Mouse (Mus musculus) 416B (cell line): ENCODE results near the gene Usp25.

Experiments used
- DNase-seq: peaks from one replicate; pipeline ENCODE4 v3.0.0; 2011; ENCODE audit warnings: low read depth

The Usp25 gene

DNA sequence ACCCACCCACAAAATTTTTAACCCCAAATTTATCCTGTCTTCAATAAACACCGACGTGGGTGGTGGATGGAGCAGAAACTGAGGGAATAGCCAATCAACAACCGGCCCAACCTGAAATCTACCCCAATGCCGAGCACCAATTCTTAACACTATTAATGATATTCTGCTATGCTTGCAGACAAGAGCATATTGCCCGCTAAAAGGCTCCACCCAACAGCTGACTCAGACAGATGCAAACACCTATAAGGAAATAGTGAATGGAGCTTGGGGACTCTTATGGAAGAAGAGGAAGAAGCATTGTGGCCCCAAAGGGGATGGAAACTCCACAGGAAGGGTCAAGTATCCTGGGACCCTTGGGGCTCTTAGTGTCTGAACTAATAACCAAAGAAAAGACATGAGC is 133.3 kb downstream of the Usp25 start:
- DNase-seq = no peak

DNA sequence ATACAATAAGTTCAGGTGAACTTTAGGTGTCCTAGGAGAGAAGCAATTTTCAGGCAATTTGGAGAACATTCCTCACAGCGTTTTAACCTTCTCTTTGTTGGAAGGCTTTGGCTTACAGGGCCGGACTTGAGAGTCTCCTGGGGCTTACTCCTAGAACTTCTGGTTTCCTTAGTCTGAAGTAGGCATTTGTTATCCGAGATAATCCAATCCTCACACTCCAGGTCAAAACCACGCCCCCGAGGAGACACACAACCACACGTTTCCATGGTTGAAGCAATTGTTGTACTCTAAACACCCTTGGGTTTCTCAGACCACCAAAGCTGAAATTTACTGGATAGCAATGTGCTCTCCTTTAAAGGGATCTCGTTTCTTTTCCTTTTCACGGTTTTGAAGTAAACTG is 136.8 kb downstream of the Usp25 start:
- DNase-seq = no peak

DNA sequence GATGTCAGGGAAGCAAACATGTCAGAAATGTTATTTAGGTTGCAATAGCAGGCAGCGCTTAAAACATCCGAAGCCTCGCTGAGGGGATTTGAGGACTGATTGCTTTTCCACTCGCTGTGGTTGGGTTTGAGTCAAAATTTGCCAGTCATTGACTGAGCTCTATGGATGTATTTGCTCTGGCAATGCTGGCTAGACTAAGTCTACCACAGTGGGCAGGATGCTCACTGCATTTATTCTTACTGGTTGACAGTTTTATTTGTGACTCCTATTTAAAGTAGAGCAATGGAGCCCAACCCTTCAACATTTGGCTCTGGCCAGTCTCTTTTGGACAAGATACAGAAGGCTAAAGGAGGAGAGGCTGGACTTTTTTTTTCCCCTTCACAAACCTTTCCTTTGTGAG is 137.4 kb downstream of the Usp25 start:
- DNase-seq = no peak

DNA sequence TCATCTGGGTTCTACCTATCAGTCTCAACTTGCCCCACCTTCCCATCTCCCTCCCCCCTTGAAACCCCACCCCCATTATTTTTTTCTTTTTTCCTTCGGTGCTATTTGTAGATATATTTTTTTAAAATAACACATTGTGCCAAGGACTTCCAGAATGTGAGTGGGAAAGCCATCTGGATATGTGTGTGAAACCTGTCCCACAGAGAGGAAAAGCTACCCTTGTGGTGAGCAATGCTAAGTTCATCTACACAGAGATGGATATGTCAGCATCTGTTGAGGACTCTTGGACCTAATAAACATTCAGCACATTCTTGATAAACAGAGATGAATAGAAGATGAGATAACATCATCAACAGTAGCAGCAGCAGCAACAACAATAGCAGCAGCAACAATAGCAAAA is 138.8 kb downstream of the Usp25 start:
- DNase-seq = no peak

DNA sequence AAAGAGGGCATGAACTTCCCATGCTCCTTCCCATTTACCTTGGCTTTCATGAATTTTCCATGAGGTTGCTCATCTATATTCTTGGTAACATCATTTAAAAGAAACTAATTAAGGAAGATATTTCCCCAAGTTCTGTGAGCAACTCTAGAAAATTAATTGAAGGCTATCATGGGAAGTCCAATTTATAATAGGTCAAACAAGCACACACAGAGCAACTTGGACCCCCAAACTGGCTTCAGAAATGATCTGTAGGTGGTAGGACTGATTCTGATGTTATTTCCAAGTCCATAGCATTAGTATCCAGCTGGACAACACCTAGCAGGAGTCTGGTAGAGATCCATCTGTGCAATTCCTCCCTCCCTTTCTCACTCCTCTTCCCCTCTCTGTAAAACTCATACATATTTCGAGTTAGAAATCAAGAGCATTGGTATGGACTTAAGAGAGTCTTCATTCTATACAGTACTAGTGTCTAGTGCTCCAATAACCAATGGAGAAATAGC is 139.8 kb downstream of the Usp25 start:
- no peak for DNase-seq

DNA sequence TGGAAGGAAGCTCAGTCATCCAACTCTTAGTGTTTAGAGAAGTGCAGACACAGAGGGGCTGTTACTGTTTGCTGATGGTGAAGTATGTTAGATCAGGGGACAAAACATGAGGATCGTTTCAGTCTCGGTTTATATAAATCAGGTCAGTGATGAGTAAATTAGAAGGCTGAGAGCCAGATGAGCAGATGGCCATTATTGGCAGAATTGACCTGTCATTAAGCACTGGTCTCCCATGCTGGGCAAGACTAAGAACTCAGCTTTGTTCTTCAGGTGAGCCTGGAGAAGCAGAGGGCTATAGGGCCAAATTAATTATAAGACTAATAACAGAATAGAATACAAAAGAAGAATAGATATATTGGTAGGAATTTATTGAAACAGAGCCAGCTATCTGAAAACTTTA is 140.3 kb downstream of the Usp25 start:
- DNase-seq = no peak

DNA sequence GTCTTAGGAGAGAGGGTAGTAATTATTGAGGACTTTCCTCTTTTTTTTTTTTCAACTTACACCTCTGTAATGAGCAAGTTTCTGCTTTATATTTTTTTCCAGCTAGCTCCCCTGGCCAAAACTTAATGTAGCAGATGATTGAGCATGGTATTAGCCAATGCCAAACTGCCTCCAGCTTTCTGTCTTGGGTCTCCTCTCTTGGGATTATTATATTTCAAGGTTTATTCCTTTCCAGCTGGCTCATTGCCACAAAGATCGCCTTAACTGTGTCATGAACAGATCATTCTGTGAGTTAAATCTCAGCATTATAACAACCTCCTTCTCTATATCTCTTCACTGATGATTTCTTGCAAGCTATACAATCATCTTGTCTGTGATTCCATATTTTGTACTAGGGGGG is 141.3 kb downstream of the Usp25 start:
- no peak for DNase-seq
